Mouse (Mus musculus) megakaryocyte-erythroid progenitor cell, adult 5-6 weeks (primary cell): Measurements from ENCODE around the gene Bax. TPM values are rescaled to one million over a fixed set of nuclear protein-coding genes. Genes with fewer than 3 reads are reported as not detected.

Source experiments
- ATAC-seq: replicated peaks from 2 replicates; pipeline ENCODE4 v1.8.0; 2016; ENCODE audit warnings: mild to moderate bottlenecking, inconsistent platforms; ENCODE audit not compliant: severe bottlenecking, poor library complexity, low FRiP score, low TSS enrichment
- total RNA-seq, 2 experiments: library from RNA; stranded (forward) in 1 of 2; stranded (reverse) in 1 of 2; fragments of 200-1000, 215-1000 nt in 1 of 2; fragments of >200 nt in 1 of 2; fragmentation: Nextera tagmentation in 1 of 2; gene quantifications; 2 replicates each; pipeline ENCODE4 v1.2.3; 2014 to 2017

Gene Bax
- total RNA-seq (2014; fragmentation: Nextera tagmentation) (60.7 and 75.9 TPM in 2 replicates), total RNA-seq (2017) (38.8 and 40.8 TPM in 2 replicates)

DNA sequence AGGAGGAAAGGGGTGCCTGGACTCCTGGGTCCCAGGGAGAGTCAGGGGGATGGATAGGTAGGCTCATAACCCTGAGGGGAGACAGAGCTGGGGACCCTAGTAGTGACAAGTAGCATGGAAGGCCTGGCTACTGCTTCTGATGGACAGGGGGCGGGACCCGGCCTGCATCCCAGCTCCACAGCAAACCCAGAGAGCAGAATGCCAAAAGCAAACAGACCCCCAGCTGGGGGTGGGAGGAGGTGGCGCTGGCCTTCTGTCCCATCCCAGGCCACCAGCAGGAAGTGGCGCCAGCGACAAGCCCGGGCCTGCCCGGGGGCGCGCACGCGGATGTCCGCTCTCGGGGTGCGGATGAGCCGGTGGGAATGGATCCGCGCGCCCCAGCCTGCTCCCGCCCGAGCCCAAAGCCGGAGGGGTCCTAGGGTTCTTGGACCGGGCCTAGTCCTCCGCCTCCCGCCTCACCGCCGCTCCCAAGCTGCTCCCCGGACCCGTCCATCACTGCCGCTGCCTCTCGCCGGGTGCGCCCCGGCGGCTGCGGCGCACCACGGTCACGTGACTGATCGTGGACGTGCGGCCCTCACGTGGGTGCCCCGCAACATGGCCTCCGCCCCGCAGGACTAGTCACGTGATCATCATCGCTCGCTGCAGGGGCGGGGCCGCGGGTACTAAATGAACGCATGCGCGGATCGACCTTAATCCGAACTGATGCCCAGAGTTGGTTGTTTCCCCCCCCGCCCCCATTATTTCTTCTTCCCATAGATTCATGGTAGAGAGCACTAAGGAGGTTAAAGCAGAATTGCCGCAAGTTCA lies at the start of gene Bax:
Bax (minus strand) TSS at position 616 of the 807 bp plus-strand sequence.
- ATAC-seq: peak; percentile 63

- peak; percentile 76 for ATAC-seq
Measured at GRCm38 (mm10) chr7:45515436-45515835, 48.7 kb upstream of the Bax start.

DNA sequence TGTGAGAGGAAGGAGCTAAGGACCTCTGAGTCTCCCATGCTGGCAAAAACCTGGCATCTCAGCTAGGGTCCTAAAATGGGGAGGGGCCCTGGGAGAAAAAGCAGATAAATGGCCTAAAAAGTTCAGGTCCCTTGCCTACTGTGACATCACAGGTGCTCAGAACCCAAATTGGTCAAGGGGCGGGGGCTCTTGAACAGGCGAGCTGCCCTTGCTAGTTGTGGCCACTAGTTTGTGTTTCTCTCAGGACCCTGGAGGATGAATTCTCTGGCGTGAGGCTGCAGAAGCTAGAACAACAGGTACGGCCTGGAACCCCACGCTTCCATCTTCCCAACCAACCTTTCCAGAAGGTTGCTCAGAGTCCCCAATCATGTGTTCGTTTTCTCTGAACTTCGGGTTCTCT lies 47.7 kb upstream of the Bax start:
- no peak for ATAC-seq

- peak; percentile 86 for ATAC-seq
Measured at GRCm38 (mm10) chr7:45509912-45510787, 43.5 kb upstream of the Bax start, which contains the start of gene Nucb1. Gene Nucb1 (minus strand): TSS chr7:45510406.

- ATAC-seq: peak; percentile 32
Measured at GRCm38 (mm10) chr7:45509181-45509882, 42.6 kb upstream of the Bax start.

DNA sequence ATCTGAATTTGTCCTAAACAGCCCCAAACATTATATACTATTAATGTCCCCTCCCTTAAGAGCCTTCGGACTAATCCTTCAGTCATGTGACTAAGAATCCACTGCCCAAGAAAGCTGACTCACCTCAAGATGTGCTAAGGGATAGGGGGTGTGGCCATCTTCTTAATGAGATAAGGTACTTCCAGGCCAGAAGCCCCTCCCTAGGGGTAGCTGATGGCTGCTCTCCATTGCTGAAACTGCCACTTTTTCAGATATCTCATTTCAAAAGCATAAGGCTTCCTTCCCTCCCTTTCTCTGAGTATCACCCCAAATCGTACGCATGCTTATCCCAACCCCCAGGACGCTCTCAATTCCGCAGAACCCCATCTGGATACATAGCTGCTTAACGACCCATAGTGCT lies 41.9 kb upstream of the Bax start:
- ATAC-seq: peak; percentile 80

GRCm38 (mm10) chr7:45507583-45507982 lies 40.9 kb upstream of the Bax start:
- no peak for ATAC-seq

DNA sequence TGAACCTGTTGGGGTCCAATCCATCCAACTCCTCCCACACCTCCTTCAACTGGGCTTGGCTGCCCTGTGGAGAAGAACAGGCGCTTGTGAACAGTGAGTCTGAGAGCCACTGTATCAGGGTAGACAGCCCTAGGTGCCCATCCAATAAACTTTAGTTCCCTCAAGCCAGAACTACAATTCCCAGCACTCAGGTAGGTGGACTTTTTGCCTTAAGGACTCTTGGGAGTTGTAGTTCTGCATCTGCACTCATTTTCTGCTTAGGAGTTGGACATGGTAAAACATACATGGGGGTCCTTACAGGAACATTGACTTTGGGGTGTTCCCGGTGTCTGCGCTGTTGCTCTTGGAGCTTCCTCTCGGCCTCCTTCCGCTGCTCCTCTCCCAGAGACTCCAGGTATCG lies 31.7 kb upstream of the Bax start:
- no peak for ATAC-seq

GRCm38 (mm10) chr7:45494548-45494947 lies 27.9 kb upstream of the Bax start:
- no peak for ATAC-seq

DNA sequence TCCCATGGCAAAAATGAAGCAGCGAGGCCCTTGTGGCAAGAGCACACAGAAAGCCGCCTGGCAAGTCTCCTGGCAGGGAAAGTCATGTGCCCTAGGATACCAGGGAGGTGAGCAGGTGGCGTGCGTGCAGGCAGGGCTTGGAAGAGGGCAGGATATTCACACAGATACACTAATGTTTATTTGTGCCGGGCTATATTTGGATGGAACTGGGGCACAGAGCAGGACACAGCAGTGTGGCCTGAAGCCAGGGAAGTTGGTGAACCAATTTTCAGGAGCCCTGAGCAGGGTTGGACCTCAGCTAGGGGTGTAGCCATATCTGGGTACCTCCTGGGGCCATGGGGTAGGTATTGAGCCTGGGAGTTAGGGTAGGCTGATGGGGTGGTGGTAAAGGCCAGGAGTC lies 26.3 kb upstream of the Bax start:
- ATAC-seq: no peak

GRCm38 (mm10) chr7:45492225-45492844 lies 25.6 kb upstream of the Bax start:
- no peak for ATAC-seq

DNA sequence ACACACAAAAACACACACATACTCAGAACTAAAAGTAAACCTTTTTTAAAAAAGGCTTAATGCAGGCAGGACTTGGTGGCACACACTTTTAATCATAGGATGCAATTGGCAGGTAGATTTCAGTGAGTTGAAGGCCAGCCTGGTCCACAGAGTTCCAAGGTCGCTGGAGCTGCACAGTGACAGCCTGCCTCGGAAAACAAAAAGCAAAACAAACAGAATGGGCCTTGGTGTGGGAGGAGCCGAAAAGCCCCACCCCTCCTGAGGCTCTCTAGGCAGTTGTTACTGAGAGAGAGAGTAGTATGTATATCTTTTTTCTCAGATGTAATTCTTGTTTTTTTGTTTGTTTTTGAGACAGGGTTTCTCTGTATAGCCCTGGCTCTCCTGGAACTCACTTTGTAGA lies 24.6 kb upstream of the Bax start:
- ATAC-seq: peak; percentile 58; the same call in 1 of the 2 replicates

DNA sequence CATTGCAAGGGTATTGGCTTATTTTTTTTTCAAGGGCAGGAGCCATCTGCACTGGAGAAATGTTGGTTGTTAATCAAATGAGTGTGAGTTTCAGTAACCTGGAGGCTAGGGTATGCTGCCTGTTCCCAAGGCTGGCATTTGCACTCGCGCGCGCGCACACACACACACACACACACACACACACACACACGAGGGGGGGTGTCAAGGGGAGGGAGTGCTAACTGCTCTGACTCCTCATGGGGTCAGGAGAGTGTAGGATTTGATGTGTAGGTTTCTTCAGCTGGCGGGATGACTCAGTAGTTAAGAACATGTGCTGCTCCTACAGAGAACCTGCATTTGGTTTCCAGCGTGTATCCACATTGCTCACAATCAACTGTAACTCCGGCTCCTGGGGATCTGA lies 24.1 kb upstream of the Bax start:
- ATAC-seq: 0 out of 2 replicates have a peak, but pooled peaks have one; percentile 10

GRCm38 (mm10) chr7:45489578-45489977 lies 22.9 kb upstream of the Bax start:
- peak; percentile 70 for ATAC-seq

DNA sequence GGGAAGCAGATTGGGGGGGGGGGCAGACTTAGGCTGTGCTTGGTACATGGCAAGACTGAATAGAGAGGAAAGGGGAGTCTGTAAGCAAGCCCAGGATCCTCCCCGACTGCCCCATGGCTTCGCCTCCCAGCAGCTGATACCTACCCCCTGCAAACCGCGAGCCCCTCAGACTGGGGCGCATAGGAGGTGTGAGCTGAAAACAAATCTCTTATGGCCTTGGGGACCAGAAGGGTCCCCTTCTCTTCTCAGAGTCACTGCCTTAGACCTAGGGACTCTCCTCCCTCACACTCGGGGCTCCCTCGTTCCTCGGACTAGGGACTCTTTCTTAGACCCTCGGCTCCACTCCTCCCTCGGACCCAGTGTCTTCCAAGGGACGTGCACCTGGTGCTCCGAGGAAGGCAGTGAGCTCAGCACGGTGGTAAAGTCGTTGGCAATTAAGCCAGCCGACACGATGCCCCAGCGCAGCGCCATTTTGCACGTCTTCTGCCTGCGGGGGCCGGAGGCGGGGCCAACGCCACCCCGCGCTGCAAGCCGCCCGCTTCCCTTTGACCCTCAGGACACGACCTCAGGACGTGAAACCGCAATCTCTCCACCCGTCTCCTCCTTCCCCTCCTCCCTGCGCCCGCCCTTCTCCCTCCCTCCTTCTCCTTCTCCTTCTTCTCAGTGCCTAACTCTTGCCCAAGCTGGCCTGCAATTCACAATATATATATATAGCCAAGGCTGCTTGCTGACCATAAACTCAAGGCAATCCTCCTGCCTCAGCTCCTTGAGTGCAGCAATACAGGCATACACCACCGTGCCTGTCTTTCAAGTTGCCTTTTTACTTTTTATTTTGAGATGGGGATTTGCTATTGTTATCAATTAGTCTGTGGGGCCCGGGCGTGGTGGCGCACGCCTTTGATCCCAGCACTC lies 21.9 kb upstream of the Bax start, which contains the start of gene Dhdh:
Dhdh (minus strand) TSS at position 513 of the 912 bp plus-strand sequence.
- 0 out of 2 replicates have a peak, but pooled peaks have one; percentile 39 for ATAC-seq

DNA sequence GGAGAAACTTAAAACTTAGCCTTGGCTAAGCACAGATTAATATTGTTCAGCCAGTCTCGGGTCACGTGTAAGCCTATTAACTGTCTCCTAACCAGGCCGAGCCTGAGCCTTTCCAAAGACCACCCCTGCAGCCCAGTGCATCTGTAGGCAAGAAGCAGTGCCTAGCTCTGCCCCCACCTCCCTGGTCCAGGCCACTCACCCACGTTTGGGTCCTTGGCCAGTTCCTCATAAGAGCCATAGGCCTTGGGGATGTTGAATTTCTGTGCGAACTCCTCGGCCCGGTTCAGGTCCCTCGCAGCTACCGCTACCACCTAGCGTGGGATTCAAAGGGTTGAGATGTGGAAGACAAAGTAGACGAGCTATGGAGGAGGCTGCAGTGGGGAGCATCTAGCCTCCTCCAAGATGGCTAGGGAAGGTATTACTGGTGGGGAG lies 21.2 kb upstream of the Bax start:
- no peak for ATAC-seq

DNA sequence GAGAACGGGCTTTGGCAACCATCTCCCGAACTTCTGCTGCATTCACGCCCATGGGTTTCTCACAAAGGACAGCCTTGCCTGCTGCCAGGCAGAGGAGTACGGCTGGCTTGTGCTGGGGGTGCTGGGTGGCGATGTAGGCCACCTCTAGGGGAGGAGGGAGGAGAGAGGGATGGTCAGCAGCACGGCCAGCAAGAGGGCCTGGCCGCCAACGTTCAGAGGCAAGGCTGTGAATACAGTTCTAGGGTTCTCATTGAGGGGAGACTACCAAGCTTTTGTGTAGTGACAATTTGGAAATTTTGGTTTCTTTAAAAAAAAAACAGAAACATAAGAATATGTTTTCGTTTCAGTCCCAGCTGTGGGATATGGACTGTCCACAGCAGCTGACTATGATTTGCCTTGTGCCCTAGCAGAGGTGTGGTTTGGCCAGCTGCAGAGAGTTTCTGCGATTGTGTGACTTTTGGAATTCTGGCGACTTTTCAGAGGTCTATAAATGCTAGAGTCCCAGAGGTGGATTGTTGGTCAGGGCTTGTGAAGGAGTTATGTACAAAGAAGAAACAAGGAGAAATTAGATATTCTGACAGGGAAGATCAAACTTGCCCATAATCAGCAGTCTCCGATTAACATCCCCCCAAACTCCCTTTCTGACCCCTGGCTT lies 20.2 kb upstream of the Bax start, which contains the start of gene Gm45808:
Gm45808 (minus strand) TSS at position 51 of the 655 bp plus-strand sequence.
- no peak for ATAC-seq
